Mouse (Mus musculus): ENCODE results near the gene Trp73.

DNA sequence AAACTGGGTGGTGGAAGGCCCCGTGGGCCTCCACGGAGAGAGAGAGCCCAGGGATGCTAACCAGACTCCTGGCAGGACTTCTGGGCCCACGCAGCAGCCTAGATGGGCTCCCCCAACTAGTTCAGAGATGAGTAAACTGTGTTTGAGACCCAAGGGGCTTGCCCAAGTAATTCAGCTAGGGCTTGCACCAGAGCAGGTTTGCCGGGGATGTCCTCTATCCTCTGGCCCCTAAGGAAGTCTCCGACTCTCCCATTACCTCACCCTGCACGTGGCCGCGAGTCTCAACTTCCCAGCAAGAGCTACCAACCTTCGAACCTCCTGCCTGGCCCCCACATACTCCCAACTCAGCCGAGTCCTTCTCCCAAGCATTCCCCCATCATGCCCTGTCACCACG is 30.2 kb downstream of the Trp73 start:
- TF ChIP-seq POLR2A (IDR thresholded peaks at IDR 0.05; ENCODE audit: borderline replicate concordance, control insufficient read depth, low read depth, low read length) (no peak), CTCF (IDR thresholded peaks at IDR 0.05; ENCODE audit: control insufficient read depth, insufficient read depth, low read length) (no peak)

Measured in bone marrow, adult 2 months (tissue).